Mouse (Mus musculus): Measurements from ENCODE around the gene Ube2l3. TPM values are rescaled to one million over a fixed set of nuclear protein-coding genes. Genes with fewer than 3 reads are reported as not detected.

Gene Ube2l3
- total and polyA plus RNA-seq, 3 experiments = 137 to 2,006 (median 297) TPM

GRCm38 (mm10) chr16:17146772-17147235 is 55.6 kb downstream of the Ube2l3 start, which contains the start of gene Ccdc116 (continued):
- TF ChIP-seq USF2 (IDR thresholded peaks at IDR 0.05; ENCODE audit: borderline replicate concordance in 1 of 2, insufficient read depth in 1 of 2, low read depth in 1 of 2, low read length in 2 of 2) = no peak
- no peak for TF ChIP-seq USF1 (IDR thresholded peaks at IDR 0.05; ENCODE audit: low read depth, low read length)
- no peak for TF ChIP-seq KAT2A (conservative IDR thresholded peaks at IDR 0.05; ENCODE audit: low read depth, low read length)
- peak; percentile 37 for TF ChIP-seq SMC3 (IDR thresholded peaks at IDR 0.05; ENCODE audit: low read depth, low read length)

- no peak within 1 kb of the TSS for H3K27ac ChIP-seq (ENCODE audit: control insufficient read depth, low read depth, low read length)
- peaks cover 0 to 9% of the 10 kb centered on the region in 2 experiments; a peak in 2 of 4 replicates for H3K36me3 ChIP-seq (ENCODE audit: control insufficient read depth in 1 of 2, insufficient read depth in 2 of 2, low read length in 2 of 2)
- H3K9me3 ChIP-seq (replicated peaks; ENCODE audit: insufficient read depth, low read length) = no peaks in the 10 kb centered on the region
- no peak within 1 kb of the TSS for H3K4me3 ChIP-seq (ENCODE audit: control insufficient read depth in 1 of 2, insufficient read depth in 1 of 2, low read depth in 2 of 2, low read length in 2 of 2)
- H3K79me2 ChIP-seq (ENCODE audit: control insufficient read depth, insufficient read depth, low read length, poor library complexity) = peaks cover 18% of the 10 kb centered on the region
- peaks cover 2 to 8% of the 10 kb centered on the region in 2 experiments; a peak in 3 of 4 replicates for H3K4me1 ChIP-seq (ENCODE audit: control insufficient read depth in 1 of 2, insufficient read depth in 2 of 2, low read length in 2 of 2)
- no peak within 1 kb of the TSS for H3K9ac ChIP-seq (ENCODE audit: control insufficient read depth, low read depth, low read length, poor library complexity, severe bottlenecking)
- H3K27me3 ChIP-seq (ENCODE audit: control insufficient read depth in 1 of 2, insufficient read depth in 2 of 2, low read length in 2 of 2) = no peaks in the 10 kb centered on the region
- no peak for TF ChIP-seq TBP (IDR thresholded peaks at IDR 0.05; ENCODE audit: low read depth, low read length)
- no peak; a peak in 1 of 4 replicates for TF ChIP-seq POLR2A (IDR thresholded peaks at IDR 0.05; ENCODE audit: control insufficient read depth in 1 of 2, insufficient read depth in 1 of 2, low read depth in 1 of 2, low read length in 2 of 2, poor library complexity in 1 of 2)
- 0 out of 2 replicates have a peak, but pooled peaks have one; percentile 20 for TF ChIP-seq RCOR1 (IDR thresholded peaks at IDR 0.05; ENCODE audit: low read depth, low read length)
- no peak for TF ChIP-seq MYC (IDR thresholded peaks at IDR 0.05; ENCODE audit: low read depth, low read length)
- no peak for TF ChIP-seq KAT2A (conservative IDR thresholded peaks at IDR 0.05; ENCODE audit: low read depth, low read length)
- peak; percentile 92 for TF ChIP-seq ZNF384 (IDR thresholded peaks at IDR 0.05; ENCODE audit: low read depth, low read length)
- peak; percentile 86 for DNase-seq (ENCODE audit: low read depth, low spot score)
Observed at GRCm38 (mm10) chr16:17144339-17144738, 58.1 kb downstream of the Ube2l3 start, which contains the start of gene Ydjc. TSS of gene Ydjc (plus strand) at chr16:17144621.

- H3K27me3 ChIP-seq (ENCODE audit: control insufficient read depth in 1 of 2, insufficient read depth in 2 of 2, low read length in 2 of 2) = no peaks in the 10 kb centered on the region
- peaks cover 0 to 5% of the 10 kb centered on the region in 2 experiments; a peak in 1 of 4 replicates for H3K4me1 ChIP-seq (ENCODE audit: control insufficient read depth in 1 of 2, insufficient read depth in 2 of 2, low read length in 2 of 2)
- no peak overlapping the region for H3K4me3 ChIP-seq (ENCODE audit: control insufficient read depth in 1 of 2, insufficient read depth in 1 of 2, low read depth in 2 of 2, low read length in 2 of 2)
- peaks cover 0 to 2% of the 10 kb centered on the region in 2 experiments; a peak in 1 of 4 replicates for H3K36me3 ChIP-seq (ENCODE audit: control insufficient read depth in 1 of 2, insufficient read depth in 2 of 2, low read length in 2 of 2)
- DNase-seq (ENCODE audit: low read depth, low spot score) = no peak
- no peak overlapping the region for H3K27ac ChIP-seq (ENCODE audit: control insufficient read depth, low read depth, low read length)
- H3K79me2 ChIP-seq (ENCODE audit: control insufficient read depth, insufficient read depth, low read length, poor library complexity) = no peaks in the 10 kb centered on the region; the same call in 1 of the 2 replicates
- TF ChIP-seq TCF12 (IDR thresholded peaks at IDR 0.05; ENCODE audit: low read depth, low read length) (no peak), TBP (IDR thresholded peaks at IDR 0.05; ENCODE audit: low read depth, low read length) (no peak), NRF1 (IDR thresholded peaks at IDR 0.05; ENCODE audit: insufficient read depth, low read depth, low read length, poor library complexity, severe bottlenecking) (no peak), ZMIZ1 (IDR thresholded peaks at IDR 0.05; ENCODE audit: low read depth, low read length) (no peak), USF2 (IDR thresholded peaks at IDR 0.05; ENCODE audit: borderline replicate concordance in 1 of 2, insufficient read depth in 1 of 2, low read depth in 1 of 2, low read length in 2 of 2) (no peak), ZNF384 (IDR thresholded peaks at IDR 0.05; ENCODE audit: low read depth, low read length) (no peak), GATA1 (IDR thresholded peaks at IDR 0.05; ENCODE audit: low read depth, low read length) (no peak), ETS1 (IDR thresholded peaks at IDR 0.05; ENCODE audit: low read depth, low read length) (no peak), POLR2AphosphoS2 (IDR thresholded peaks at IDR 0.05; ENCODE audit: low read length) (no peak), MAFK (IDR thresholded peaks at IDR 0.05; ENCODE audit: borderline replicate concordance, low read depth, low read length) (no peak), ELF1 (IDR thresholded peaks at IDR 0.05; ENCODE audit: low read depth, low read length) (no peak), MEF2A (IDR thresholded peaks at IDR 0.05; ENCODE audit: extremely low read depth, insufficient replicate concordance, low read depth, low read length, poor library complexity, severe bottlenecking) (no peak), BHLHE40 (IDR thresholded peaks at IDR 0.05; ENCODE audit: borderline replicate concordance, low read depth, low read length) (no peak)
- H3K9me3 ChIP-seq (replicated peaks; ENCODE audit: insufficient read depth, low read length) = no peaks in the 10 kb centered on the region
- H3K9ac ChIP-seq (ENCODE audit: control insufficient read depth, low read depth, low read length, poor library complexity, severe bottlenecking) = no peak overlapping the region
Observed at GRCm38 (mm10) chr16:17137355-17137754, 65.1 kb downstream of the Ube2l3 start.
